Mouse (Mus musculus) hindbrain, embryonic 11.5 days (tissue): Measurements from ENCODE around the gene Zfand2b. TPM values are rescaled to one million over a fixed set of nuclear protein-coding genes. Genes with fewer than 3 reads are reported as not detected.

Experiments
- ATAC-seq: fragments of 200-750 bp; cut with Nextera tagmentation; 2 replicates; pipeline ENCODE4 v1.8.0; 2017; ENCODE audit warnings: mild to moderate bottlenecking, moderate TSS enrichment, moderate library complexity; ENCODE audit not compliant: low FRiP score
- DNase-seq: peaks from one replicate; pipeline ENCODE4 v3.0.0-alpha.2; 2015; ENCODE audit warnings: low spot score
- H3K27ac ChIP-seq: fragments of 300-500 bp; sonication (generic); 2 replicates; pipeline ENCODE4 v1.5.1; 2014; ENCODE audit warnings: mild to moderate bottlenecking, low read depth, low read length
- H3K27me3 ChIP-seq: fragments of 300-500 bp; sonication (generic); 2 replicates; pipeline ENCODE4 v1.6.1; 2014; ENCODE audit warnings: mild to moderate bottlenecking, low read length, moderate library complexity, mixed read lengths; ENCODE audit not compliant: control insufficient read depth, insufficient read depth
- H3K36me3 ChIP-seq: fragments of 300-500 bp; sonication (generic); 2 replicates; pipeline ENCODE4 v1.6.1; 2014; ENCODE audit warnings: mild to moderate bottlenecking, low read length, moderate library complexity, mixed read lengths; ENCODE audit not compliant: control insufficient read depth, insufficient read depth
- H3K4me1 ChIP-seq: fragments of 300-500 bp; sonication (generic); replicated peaks from 2 replicates; pipeline ENCODE4 v1.6.1; 2014; ENCODE audit warnings: low read length, mixed read lengths; ENCODE audit not compliant: control insufficient read depth, insufficient read depth
- H3K4me2 ChIP-seq: fragments of 300-500 bp; sonication (generic); replicated peaks from 2 replicates; pipeline ENCODE4 v1.6.1; 2014; ENCODE audit warnings: mild to moderate bottlenecking, low read depth, low read length
- H3K4me3 ChIP-seq: fragments of 300-500 bp; sonication (generic); 2 replicates; pipeline ENCODE4 v1.5.1; 2014; ENCODE audit warnings: low read depth, low read length
- H3K9ac ChIP-seq: fragments of 300-500 bp; sonication (generic); 2 replicates; pipeline ENCODE4 v1.6.1; 2014; ENCODE audit warnings: low read depth, low read length
- H3K9me3 ChIP-seq: fragments of 300-500 bp; sonication (generic); 2 replicates; pipeline ENCODE4 v1.6.1; 2016; ENCODE audit warnings: low read length; ENCODE audit not compliant: control insufficient read depth
- WGBS: fragments of 180-500 bp; shearing (Covaris S2); extraction: QIAGEN DNeasy Blood & Tissue Kit; methylation state at CpG from one replicate; pipeline ENCODE4 v1.1.7; 2014; 5-methylcytosine and 5-hydroxymethylcytosine counted together
- polyA plus RNA-seq: library from polyadenylated mRNA; unstranded; fragments of >200 nt; fragmentation: Nextera tagmentation; extraction: Ambion mirVana; gene quantifications from 2 replicates; pipeline ENCODE4 v1.2.1, GENCODE M21; 2014

The Zfand2b gene
- polyA plus RNA-seq, 1 experiment from 2014 or later, result 37.4 TPM

DNA sequence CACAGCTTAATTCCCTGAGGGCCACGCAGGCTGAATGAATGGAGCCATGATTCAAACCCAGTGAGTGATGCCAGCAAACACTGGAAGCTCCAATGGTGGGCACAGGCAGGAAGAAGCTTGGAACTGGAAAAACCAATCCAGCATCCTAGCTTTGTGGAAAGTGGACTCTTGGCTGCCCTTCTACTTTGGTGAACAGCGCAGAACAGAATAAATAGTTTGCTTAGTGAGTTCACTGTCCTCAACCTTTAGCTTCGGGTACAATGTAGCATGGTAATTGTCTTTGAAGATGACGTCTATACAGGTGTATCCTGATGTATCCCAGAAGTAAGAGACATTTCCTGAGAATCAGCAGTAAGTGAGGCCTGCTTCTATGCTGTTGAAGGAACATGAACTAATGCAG is 19.7 kb upstream of the Zfand2b start:
- 92% methylated on average over 4 of the region's 4 CpGs for WGBS
- H3K27ac ChIP-seq, result no peak overlapping the region
- no peak overlapping the region for H3K4me3 ChIP-seq
- H3K9me3 ChIP-seq, result no peaks in the 10 kb centered on the region
- H3K36me3 ChIP-seq, result peaks cover 7% of the 10 kb centered on the region; the same call in 1 of the 2 replicates
- DNase-seq, result no peak
- ATAC-seq, result no peak
- no peaks in the 10 kb centered on the region for H3K27me3 ChIP-seq
- no peak overlapping the region for H3K4me2 ChIP-seq
- 0 out of 2 replicates have a peak, but pooled peaks cover 5% of the 10 kb centered on the region for H3K4me1 ChIP-seq
- H3K9ac ChIP-seq, result no peak overlapping the region

DNA sequence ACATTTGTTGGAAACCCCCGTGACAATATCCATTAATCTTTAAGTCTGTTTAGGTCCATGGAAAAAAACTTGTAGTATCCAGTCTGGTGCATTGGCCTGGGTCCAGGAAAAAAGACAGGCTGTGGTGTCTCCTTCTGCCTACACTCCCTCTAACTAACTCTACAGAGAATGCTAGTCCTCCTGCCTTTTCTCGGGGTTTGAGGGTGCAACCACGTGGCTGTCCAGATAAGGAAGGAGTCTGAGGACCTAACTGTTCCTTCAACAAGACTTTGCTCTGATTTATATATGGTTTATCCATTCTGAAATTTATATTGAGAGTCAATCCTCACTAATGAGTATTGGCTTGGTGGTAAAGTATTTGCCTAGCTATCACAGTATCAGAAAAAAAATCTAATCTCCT is 12.6 kb upstream of the Zfand2b start:
- H3K36me3 ChIP-seq, result no peaks in the 10 kb centered on the region
- H3K4me2 ChIP-seq, result no peak overlapping the region
- 74% methylated on average over 3 of the region's 3 CpGs for WGBS
- DNase-seq (no peak), ATAC-seq (no peak)
- H3K4me1 ChIP-seq, result no peaks in the 10 kb centered on the region
- H3K9me3 ChIP-seq, result no peaks in the 10 kb centered on the region
- H3K4me3 ChIP-seq, result no peak overlapping the region
- H3K27ac ChIP-seq, result no peak overlapping the region
- no peak overlapping the region for H3K9ac ChIP-seq
- H3K27me3 ChIP-seq, result no peaks in the 10 kb centered on the region

DNA sequence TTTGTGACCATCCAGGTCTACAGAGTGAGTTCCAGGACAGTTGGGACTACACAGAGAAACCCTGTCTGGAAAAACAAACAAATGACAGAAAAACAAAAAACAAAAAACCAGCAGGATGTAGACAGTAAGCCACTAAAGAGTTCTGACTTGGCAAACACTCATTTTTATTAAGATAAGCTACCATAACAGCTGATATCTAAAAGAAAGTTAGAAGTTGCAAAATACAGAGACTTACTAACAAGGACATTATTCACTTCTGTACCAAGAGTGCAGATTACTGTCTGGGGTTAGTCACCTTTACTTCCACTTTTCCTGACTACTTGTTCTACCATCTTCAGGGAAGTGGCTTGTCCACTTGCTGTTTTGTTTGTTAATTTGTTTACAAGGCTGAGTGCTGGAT is 9.5 kb upstream of the Zfand2b start:
- Histone ChIP-seq H3K36me3 (no peaks in the 10 kb centered on the region), H3K9ac (no peak overlapping the region), H3K27ac (no peak overlapping the region), H3K4me3 (no peak overlapping the region), H3K4me1 (no peaks in the 10 kb centered on the region), H3K9me3 (no peaks in the 10 kb centered on the region), H3K27me3 (no peaks in the 10 kb centered on the region), H3K4me2 (no peak overlapping the region)
- ATAC-seq (no peak), DNase-seq (no peak)

DNA sequence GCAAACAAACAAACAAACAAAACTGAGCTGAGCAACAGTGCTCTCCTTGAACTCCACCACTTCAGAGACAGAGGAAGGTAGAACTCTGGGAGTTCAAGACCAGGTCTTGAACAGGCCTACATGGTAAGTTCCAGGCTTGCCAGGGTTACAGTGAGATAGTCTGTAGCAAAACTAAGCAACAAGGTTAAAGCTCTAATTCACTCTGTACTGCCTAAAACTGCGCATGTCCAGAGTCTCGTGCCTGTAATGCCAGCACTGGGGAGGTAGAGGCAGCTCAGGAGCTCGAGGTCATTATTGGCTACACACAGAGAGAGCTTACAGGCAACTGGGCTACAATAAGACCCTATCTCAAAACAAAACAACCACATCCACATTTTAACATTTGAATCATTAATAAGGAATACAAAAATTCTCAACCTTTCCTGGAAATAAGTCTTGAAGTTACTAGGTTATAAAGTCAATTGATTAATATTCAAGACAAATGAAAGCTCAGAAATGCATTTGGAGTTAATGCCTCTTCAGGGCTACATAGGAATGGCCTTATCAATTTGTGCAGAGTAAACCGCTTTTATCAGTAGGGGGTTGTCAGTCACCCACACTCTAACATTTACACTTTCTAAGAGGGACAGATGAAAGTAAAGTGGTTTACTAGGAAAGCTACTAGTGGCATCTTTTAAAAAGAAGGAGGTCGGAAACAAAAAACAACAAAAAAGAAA is 8.7 kb upstream of the Zfand2b start:
- Histone ChIP-seq H3K4me1 (no peaks in the 10 kb centered on the region), H3K9ac (no peak overlapping the region), H3K36me3 (no peaks in the 10 kb centered on the region), H3K4me3 (no peak overlapping the region), H3K4me2 (no peak overlapping the region), H3K27ac (no peak overlapping the region), H3K9me3 (no peaks in the 10 kb centered on the region), H3K27me3 (no peaks in the 10 kb centered on the region)
- WGBS, result 72% methylated on average over 5 of the region's 5 CpGs
- ATAC-seq, result no peak
- no peak for DNase-seq

DNA sequence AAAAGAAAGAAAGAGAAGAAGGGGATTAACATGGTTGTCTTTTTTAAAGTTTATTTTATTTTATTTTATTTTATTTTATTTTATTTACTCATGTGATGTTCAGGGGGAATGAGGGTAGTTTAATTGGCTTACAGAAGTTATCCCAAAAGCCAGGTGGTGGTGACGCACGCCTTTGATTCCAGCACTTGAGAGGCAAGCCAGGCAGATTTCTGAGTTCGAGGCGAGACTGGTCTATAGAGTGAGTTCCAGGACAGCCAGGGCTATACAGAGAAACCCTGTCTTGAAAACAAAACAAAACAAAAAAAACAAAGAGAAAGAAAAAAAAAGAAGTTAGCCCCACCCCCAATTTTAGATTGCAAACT is 8.2 kb upstream of the Zfand2b start:
- 79% methylated on average over 4 of the region's 4 CpGs for WGBS
- Histone ChIP-seq H3K36me3 (no peaks in the 10 kb centered on the region), H3K27me3 (no peaks in the 10 kb centered on the region), H3K27ac (no peak overlapping the region), H3K9me3 (no peaks in the 10 kb centered on the region), H3K9ac (no peak overlapping the region), H3K4me1 (no peaks in the 10 kb centered on the region), H3K4me2 (no peak overlapping the region), H3K4me3 (no peak overlapping the region)
- DNase-seq (no peak), ATAC-seq (no peak)

DNA sequence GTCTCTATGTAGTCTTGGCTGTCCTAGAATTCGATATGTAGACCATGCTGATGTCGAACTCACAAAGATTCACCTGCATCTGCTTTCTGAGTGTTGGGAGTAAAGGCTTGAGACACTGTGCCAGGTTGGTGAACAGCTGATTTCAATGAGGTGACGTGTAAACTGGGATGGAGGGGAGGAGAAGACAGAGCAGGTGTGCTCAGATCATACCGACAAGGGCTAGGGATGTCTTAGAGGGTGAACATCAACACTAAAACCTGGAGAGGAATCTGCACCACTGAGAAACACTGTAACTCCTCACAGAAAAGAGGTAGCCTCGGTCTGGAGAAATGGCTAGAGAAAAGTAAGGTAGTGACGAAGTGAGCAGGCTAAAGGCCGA is 364 bp upstream of the Zfand2b start:
- ATAC-seq (peak; percentile 49), DNase-seq (no peak)
- 10% methylated on average over 7 of the region's 7 CpGs for WGBS
- Histone ChIP-seq H3K9ac (peak overlapping the region; percentile 52), H3K4me1 (0 out of 2 replicates have a peak, but pooled peaks cover 4% of the 10 kb centered on the region), H3K4me2 (peak overlapping the region; percentile 51), H3K27me3 (no peaks in the 10 kb centered on the region), H3K36me3 (0 out of 2 replicates have a peak, but pooled peaks cover 2% of the 10 kb centered on the region), H3K27ac (peak overlapping the region; percentile 79; the same call in 1 of the 2 replicates), H3K4me3 (peak overlapping the region; percentile 68), H3K9me3 (no peaks in the 10 kb centered on the region)

DNA sequence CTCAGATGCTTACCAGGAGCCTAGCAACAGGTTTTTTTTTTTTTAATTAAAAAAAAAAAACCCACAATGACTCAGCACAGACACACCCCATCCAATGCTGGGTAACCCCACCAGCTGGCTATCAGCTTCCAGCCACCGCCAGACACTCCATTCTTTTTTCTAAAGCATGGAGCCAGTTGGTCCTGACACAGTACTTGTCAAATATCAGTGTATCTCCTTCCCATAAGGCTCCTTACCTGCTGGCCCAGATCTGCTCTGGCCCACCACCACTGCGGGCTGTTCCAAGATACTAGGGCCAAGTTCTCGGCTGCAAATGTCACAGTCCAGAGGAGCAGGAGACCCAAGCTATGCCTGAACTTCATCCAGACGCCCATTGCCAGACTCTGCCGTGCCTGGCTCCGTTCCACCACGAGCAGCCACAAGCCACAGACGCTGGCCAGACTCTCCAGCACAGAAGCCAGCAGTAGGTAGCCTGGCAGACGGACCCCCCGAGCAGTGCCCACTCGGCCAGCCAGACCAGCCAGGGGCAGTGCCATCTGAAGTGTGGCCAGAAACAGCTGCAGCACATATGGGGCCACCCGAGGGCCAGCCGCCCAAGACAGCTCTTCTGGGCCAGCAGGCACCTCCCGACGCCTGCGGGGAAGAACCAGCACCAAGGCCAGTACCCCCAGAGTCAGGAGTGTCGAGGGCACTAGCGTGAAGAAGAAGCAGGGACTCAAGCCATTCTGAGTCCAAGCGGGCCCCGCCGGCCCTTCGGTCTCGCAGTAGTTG is 11.1 kb downstream of the Zfand2b start:
- peak overlapping the region; percentile 95 for H3K4me2 ChIP-seq
- peak; percentile 9 for DNase-seq
- H3K9me3 ChIP-seq, result no peaks in the 10 kb centered on the region
- no peaks in the 10 kb centered on the region for H3K27me3 ChIP-seq
- peak; percentile 12 for ATAC-seq
- peak overlapping the region; percentile 51 for H3K27ac ChIP-seq
- H3K4me3 ChIP-seq, result peak overlapping the region; percentile 59
- H3K36me3 ChIP-seq, result peaks cover 7% of the 10 kb centered on the region
- peaks cover 3% of the 10 kb centered on the region; the same call in 1 of the 2 replicates for H3K4me1 ChIP-seq
- H3K9ac ChIP-seq, result peak overlapping the region; percentile 60
- 10% methylated on average over 23 of the region's 23 CpGs for WGBS

DNA sequence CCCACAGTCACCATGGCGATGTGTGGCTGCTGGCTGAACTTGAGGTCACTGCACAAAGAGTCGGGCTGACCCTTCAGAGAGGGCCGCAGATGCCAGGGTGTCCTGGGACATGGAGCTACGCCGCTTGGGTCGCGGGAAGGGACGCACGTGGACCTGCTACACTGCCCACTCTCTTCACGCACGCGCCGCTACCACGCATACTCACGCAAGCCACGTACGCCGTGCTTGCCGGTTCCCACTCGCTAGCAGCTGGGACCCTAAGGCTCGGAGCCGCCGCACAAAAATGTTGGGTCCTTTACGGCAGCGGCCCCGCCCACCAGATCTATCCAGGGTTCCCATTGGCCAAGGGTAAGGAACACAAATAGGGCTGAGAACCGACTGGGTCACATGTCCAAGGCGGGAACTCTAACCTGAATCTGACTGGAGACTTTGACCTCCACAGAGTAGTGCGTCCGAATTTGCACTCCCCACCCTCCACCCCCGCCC is 11.7 kb downstream of the Zfand2b start, which contains the start of gene Abcb6:
TSS of gene Abcb6 (minus strand) at position 288 of the 486 bp plus-strand sequence.
- H3K27me3 ChIP-seq, result no peaks in the 10 kb centered on the region
- H3K27ac ChIP-seq, result peak within 1 kb of the TSS; percentile 51
- peak within 1 kb of the TSS; percentile 95 for H3K4me2 ChIP-seq
- H3K9me3 ChIP-seq, result no peaks in the 10 kb centered on the region
- peak within 1 kb of the TSS; percentile 59 for H3K4me3 ChIP-seq
- WGBS, result under 1% methylated on average over 31 of the region's 31 CpGs
- peaks cover 7% of the 10 kb centered on the region for H3K36me3 ChIP-seq
- H3K9ac ChIP-seq, result peak within 1 kb of the TSS; percentile 60
- ATAC-seq, result peak; percentile 91
- H3K4me1 ChIP-seq, result peaks cover 3% of the 10 kb centered on the region; the same call in 1 of the 2 replicates
- peak; percentile 94 for DNase-seq
